Mouse (Mus musculus): ENCODE results near the gene Hoxd8. TPM values are rescaled to one million over a fixed set of nuclear protein-coding genes. Genes with fewer than 3 reads are reported as not detected.

The Hoxd8 gene
- polyA plus RNA-seq, 1 experiment from 2014 or later, result 3.1 TPM

GRCm38 (mm10) chr2:74720384-74720783 lies 16.0 kb downstream of the Hoxd8 start:
- no peak overlapping the region for H3K27ac ChIP-seq (ENCODE audit: low read length)
- no peaks in the 10 kb centered on the region for H3K9me3 ChIP-seq (ENCODE audit: control insufficient read depth, low read length)
- no peak overlapping the region for H3K9ac ChIP-seq (ENCODE audit: low read depth, low read length)
- H3K27me3 ChIP-seq (replicated peaks; ENCODE audit: control insufficient read depth, insufficient read depth, low read length), result peaks cover 35% of the 10 kb centered on the region
- H3K4me1 ChIP-seq (ENCODE audit: control insufficient read depth, insufficient read depth, low read length), result peaks cover 14% of the 10 kb centered on the region; the same call in 1 of the 2 replicates
- H3K4me2 ChIP-seq (ENCODE audit: low read depth, low read length), result no peak overlapping the region
- WGBS, result 26% methylated on average over 2 of the region's 2 CpGs
- ATAC-seq, result no peak
- no peak overlapping the region for H3K4me3 ChIP-seq (ENCODE audit: low read length)
- no peaks in the 10 kb centered on the region for H3K36me3 ChIP-seq (ENCODE audit: control insufficient read depth, insufficient read depth, low read length)

DNA sequence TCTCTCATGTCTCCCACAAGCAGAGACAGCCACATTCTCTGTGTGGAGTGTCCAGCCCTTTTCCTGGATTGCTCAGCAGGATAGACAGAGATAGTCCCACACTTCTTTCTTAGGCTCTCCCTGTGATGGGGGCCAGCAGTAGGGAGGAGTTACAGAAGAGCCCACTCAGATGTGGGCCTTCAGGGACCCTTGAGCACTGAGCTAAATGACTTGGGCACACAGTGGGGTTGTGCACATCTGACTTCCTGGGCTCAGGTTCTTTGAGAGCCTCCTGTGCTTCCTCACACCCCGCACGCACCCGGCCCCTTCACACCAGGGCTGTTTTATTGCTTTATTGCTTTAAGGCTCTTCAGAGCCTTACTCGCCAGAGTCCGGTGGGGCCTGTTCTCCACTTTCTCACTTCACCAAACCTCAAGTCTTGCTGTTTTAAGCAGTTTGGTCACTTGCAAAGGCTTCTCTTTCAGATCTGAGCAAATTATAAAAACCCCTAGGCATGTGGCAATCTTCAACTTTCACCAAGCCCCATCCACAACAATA lies 16.6 kb downstream of the Hoxd8 start:
- Histone ChIP-seq H3K4me2 (ENCODE audit: low read depth, low read length) (no peak overlapping the region), H3K4me1 (ENCODE audit: control insufficient read depth, insufficient read depth, low read length) (peaks cover 11% of the 10 kb centered on the region; the same call in 1 of the 2 replicates), H3K27me3 (replicated peaks; ENCODE audit: control insufficient read depth, insufficient read depth, low read length) (peaks cover 39% of the 10 kb centered on the region), H3K36me3 (ENCODE audit: control insufficient read depth, insufficient read depth, low read length) (no peaks in the 10 kb centered on the region), H3K4me3 (ENCODE audit: low read length) (no peak overlapping the region), H3K9me3 (ENCODE audit: control insufficient read depth, low read length) (no peaks in the 10 kb centered on the region), H3K27ac (ENCODE audit: low read length) (peak overlapping the region; percentile 16; the same call in 1 of the 2 replicates), H3K9ac (ENCODE audit: low read depth, low read length) (no peak overlapping the region)
- ATAC-seq, result peak; percentile 74
- 34% methylated on average over 5 of the region's 5 CpGs for WGBS

DNA sequence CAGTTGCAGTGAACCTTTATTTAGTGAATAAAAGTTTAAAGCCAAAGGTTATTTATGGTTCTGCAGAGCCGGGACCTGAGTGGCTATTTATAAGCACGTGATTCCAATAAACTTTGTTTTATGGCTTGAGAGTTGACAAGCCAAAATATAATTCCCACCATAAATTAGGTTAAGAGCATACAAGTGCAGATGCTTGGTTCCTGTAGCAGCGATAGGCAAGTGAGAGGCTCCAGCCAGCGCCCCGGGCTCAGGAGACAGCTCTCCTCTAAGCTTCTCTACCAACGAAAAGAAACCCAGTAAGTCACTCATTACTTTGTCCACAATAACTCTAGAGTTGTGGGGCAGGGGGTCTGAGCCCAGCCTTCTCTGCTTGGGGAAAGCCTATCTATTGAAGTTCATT lies 17.5 kb downstream of the Hoxd8 start:
- peaks cover 44% of the 10 kb centered on the region for H3K27me3 ChIP-seq (replicated peaks; ENCODE audit: control insufficient read depth, insufficient read depth, low read length)
- H3K4me3 ChIP-seq (ENCODE audit: low read length), result peak overlapping the region; percentile 3; the same call in 1 of the 2 replicates
- no peak for ATAC-seq
- no peaks in the 10 kb centered on the region for H3K36me3 ChIP-seq (ENCODE audit: control insufficient read depth, insufficient read depth, low read length)
- peaks cover 11% of the 10 kb centered on the region; the same call in 1 of the 2 replicates for H3K4me1 ChIP-seq (ENCODE audit: control insufficient read depth, insufficient read depth, low read length)
- 5% methylated on average over 6 of the region's 6 CpGs for WGBS
- H3K27ac ChIP-seq (ENCODE audit: low read length), result no peak overlapping the region
- no peak overlapping the region for H3K9ac ChIP-seq (ENCODE audit: low read depth, low read length)
- 0 out of 2 replicates have a peak overlapping the region, but pooled peaks have one; percentile 2 for H3K4me2 ChIP-seq (ENCODE audit: low read depth, low read length)
- no peaks in the 10 kb centered on the region for H3K9me3 ChIP-seq (ENCODE audit: control insufficient read depth, low read length)

DNA sequence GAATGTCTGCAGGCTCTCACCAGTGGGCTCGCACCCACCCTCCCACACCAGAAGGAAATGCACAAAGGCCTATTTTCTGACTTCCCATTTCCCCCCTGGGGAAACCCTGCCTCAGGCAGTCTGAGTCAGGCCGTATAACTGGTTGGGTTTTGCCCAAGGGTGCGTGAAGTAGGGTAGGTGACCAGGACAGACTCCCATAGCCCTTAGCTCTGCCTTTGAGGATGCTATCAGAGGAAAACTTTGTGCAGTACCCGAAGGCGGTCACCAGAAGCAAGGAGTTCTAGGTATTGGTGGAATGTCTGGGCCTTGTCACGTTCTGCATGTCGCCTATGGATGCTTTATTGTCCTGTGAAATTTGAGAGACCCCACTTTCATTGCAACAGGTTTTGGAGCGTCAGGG lies 18.5 kb downstream of the Hoxd8 start:
- no peak overlapping the region; the same call in 1 of the 2 replicates for H3K4me2 ChIP-seq (ENCODE audit: low read depth, low read length)
- H3K4me1 ChIP-seq (ENCODE audit: control insufficient read depth, insufficient read depth, low read length), result peaks cover 15% of the 10 kb centered on the region; the same call in 1 of the 2 replicates
- 53% methylated on average over 8 of the region's 8 CpGs for WGBS
- H3K27ac ChIP-seq (ENCODE audit: low read length), result no peak overlapping the region
- no peaks in the 10 kb centered on the region for H3K9me3 ChIP-seq (ENCODE audit: control insufficient read depth, low read length)
- no peak overlapping the region for H3K4me3 ChIP-seq (ENCODE audit: low read length)
- ATAC-seq, result no peak
- H3K9ac ChIP-seq (ENCODE audit: low read depth, low read length), result no peak overlapping the region
- H3K36me3 ChIP-seq (ENCODE audit: control insufficient read depth, insufficient read depth, low read length), result no peaks in the 10 kb centered on the region
- H3K27me3 ChIP-seq (replicated peaks; ENCODE audit: control insufficient read depth, insufficient read depth, low read length), result peaks cover 54% of the 10 kb centered on the region

DNA sequence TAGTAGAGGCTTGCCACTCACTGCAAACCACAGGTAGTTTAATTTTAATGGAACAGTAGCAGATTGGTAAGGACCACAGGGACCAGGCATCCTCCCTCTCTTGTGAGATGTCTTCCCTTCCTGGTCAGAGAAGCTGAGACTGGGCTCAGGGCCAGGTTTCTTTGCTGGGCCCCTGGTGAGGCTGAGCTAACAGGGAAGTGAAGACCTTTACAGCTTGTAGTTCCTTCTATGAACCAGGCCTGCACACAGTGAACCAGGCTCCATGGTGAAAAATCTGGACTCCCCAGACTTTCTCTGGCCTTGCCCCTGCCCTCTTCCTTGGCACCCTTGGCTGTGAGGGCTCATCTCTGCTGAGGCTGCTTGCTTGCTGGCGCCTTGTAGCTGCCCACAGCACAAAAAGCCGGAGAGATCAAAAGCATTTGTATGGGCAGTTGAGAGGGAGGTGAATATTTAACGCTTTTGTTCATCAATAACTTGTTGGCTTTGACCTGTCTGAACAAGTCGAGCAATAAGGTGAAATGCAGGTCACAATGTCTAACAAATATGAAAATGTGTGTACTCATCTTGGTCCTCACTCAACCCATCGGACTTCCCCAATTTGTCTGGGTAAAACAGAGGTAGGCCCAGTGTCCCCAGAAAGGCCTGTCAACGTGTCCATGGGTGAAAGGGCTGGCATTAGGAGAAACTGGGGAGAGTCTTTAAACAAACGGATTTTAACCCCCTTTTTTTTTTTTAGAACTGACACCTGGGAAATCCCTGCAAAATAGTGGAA lies 20.0 kb downstream of the Hoxd8 start:
- H3K4me2 ChIP-seq (ENCODE audit: low read depth, low read length), result no peak overlapping the region
- peaks cover 66% of the 10 kb centered on the region for H3K27me3 ChIP-seq (replicated peaks; ENCODE audit: control insufficient read depth, insufficient read depth, low read length)
- H3K9me3 ChIP-seq (ENCODE audit: control insufficient read depth, low read length), result no peaks in the 10 kb centered on the region
- peaks cover 15% of the 10 kb centered on the region; the same call in 1 of the 2 replicates for H3K4me1 ChIP-seq (ENCODE audit: control insufficient read depth, insufficient read depth, low read length)
- H3K36me3 ChIP-seq (ENCODE audit: control insufficient read depth, insufficient read depth, low read length), result no peaks in the 10 kb centered on the region
- ATAC-seq, result peak; percentile 66
- WGBS, result 45% methylated on average over 7 of the region's 7 CpGs
- H3K9ac ChIP-seq (ENCODE audit: low read depth, low read length), result no peak overlapping the region
- no peak overlapping the region for H3K27ac ChIP-seq (ENCODE audit: low read length)
- no peak overlapping the region for H3K4me3 ChIP-seq (ENCODE audit: low read length)

- H3K9ac ChIP-seq (ENCODE audit: low read depth, low read length), result no peak overlapping the region
- 48% methylated on average over 17 of the region's 17 CpGs for WGBS
- peaks cover 15% of the 10 kb centered on the region; the same call in 1 of the 2 replicates for H3K4me1 ChIP-seq (ENCODE audit: control insufficient read depth, insufficient read depth, low read length)
- peaks cover 63% of the 10 kb centered on the region for H3K27me3 ChIP-seq (replicated peaks; ENCODE audit: control insufficient read depth, insufficient read depth, low read length)
- H3K4me2 ChIP-seq (ENCODE audit: low read depth, low read length), result no peak overlapping the region
- no peaks in the 10 kb centered on the region for H3K9me3 ChIP-seq (ENCODE audit: control insufficient read depth, low read length)
- H3K27ac ChIP-seq (ENCODE audit: low read length), result no peak overlapping the region
- ATAC-seq, result no peak
- no peaks in the 10 kb centered on the region for H3K36me3 ChIP-seq (ENCODE audit: control insufficient read depth, insufficient read depth, low read length)
- no peak overlapping the region for H3K4me3 ChIP-seq (ENCODE audit: low read length)
Observed at GRCm38 (mm10) chr2:74725171-74725570, 20.8 kb downstream of the Hoxd8 start.

DNA sequence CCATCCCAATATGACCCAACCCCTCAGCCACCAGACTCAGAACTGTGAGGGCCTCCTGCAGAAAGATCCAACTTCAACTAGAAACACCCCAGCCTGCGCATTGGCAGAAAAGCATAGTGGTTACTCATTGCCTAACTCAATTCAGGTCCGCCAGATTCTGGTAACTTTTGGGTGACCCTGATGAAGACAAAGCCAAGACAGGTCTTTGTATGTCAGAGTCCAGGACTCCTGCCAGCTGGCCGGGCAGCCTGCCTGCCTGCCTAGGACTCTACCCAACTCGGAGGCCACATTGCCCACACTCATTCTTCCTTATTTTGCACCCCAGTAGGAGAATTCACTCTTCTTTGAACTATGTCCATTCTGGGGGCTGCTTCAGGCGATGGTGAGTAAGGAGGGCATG lies 22.1 kb downstream of the Hoxd8 start, which contains the start of gene Gm28230:
Gene Gm28230 (plus strand): TSS at position 178 of the 400 bp plus-strand sequence.
- Histone ChIP-seq H3K9ac (ENCODE audit: low read depth, low read length) (peak within 1 kb of the TSS; percentile 56), H3K36me3 (ENCODE audit: control insufficient read depth, insufficient read depth, low read length) (no peaks in the 10 kb centered on the region), H3K4me3 (ENCODE audit: low read length) (peak within 1 kb of the TSS; percentile 41), H3K27me3 (replicated peaks; ENCODE audit: control insufficient read depth, insufficient read depth, low read length) (peaks cover 68% of the 10 kb centered on the region), H3K9me3 (ENCODE audit: control insufficient read depth, low read length) (no peaks in the 10 kb centered on the region), H3K27ac (ENCODE audit: low read length) (peak within 1 kb of the TSS; percentile 33; the same call in 1 of the 2 replicates), H3K4me1 (ENCODE audit: control insufficient read depth, insufficient read depth, low read length) (peaks cover 11% of the 10 kb centered on the region; the same call in 1 of the 2 replicates), H3K4me2 (ENCODE audit: low read depth, low read length) (peak within 1 kb of the TSS; percentile 49)
- no peak for ATAC-seq
- 49% methylated on average over 5 of the region's 5 CpGs for WGBS

DNA sequence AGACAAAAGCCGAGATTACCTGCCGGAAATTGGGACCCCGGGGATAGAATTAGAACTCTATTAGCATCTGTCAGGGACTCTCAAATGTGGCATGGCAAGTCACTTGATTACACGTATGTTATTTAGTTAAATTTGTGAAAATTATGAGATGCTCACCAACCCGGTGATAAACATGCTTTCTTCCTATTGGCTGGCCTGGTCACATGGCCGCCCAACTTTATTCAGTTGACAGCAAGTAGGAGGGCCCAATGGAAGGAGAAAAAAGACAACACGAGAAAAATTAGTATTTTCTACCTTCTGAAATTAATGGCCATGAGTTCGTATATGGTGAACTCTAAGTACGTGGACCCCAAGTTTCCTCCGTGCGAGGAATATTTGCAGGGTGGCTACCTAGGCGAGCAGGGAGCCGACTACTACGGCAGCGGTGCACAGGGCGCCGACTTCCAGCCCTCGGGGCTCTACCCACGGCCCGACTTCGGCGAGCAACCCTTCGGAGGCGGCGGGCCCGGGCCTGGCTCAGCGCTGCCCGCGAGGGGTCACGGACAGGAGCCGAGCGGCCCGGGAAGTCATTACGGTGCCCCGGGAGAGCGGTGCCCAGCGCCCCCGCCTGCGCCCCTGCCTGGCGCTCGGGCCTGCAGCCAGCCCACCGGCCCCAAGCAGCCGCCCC lies 22.7 kb downstream of the Hoxd8 start:
- Histone ChIP-seq H3K9me3 (ENCODE audit: control insufficient read depth, low read length) (no peaks in the 10 kb centered on the region), H3K27me3 (replicated peaks; ENCODE audit: control insufficient read depth, insufficient read depth, low read length) (peaks cover 70% of the 10 kb centered on the region), H3K4me2 (ENCODE audit: low read depth, low read length) (peak overlapping the region; percentile 49), H3K9ac (ENCODE audit: low read depth, low read length) (peak overlapping the region; percentile 56), H3K27ac (ENCODE audit: low read length) (peak overlapping the region; percentile 33; the same call in 1 of the 2 replicates), H3K4me1 (ENCODE audit: control insufficient read depth, insufficient read depth, low read length) (peaks cover 11% of the 10 kb centered on the region; the same call in 1 of the 2 replicates), H3K4me3 (ENCODE audit: low read length) (peak overlapping the region; percentile 41), H3K36me3 (ENCODE audit: control insufficient read depth, insufficient read depth, low read length) (no peaks in the 10 kb centered on the region)
- WGBS, result 17% methylated on average over 43 of the region's 43 CpGs
- no peak for ATAC-seq

Measured in intestine, embryonic 16.5 days (tissue).